Mouse (Mus musculus) thymus, adult 2 months (tissue): ENCODE data around the gene Tmem102.
A peak's percentile ranks its signal among the peaks of the same experiment; 100 is the strongest.

ENCODE experiments used
- CTCF ChIP-seq: fragments of 200-500 bp; IDR thresholded peaks from 2 replicates; pipeline ENCODE4 v1.5.1; 2012; ENCODE audit warnings: mild to moderate bottlenecking, control low read depth, low read length, moderate library complexity, borderline replicate concordance; ENCODE audit not compliant: control insufficient read depth, poor library complexity, insufficient read depth; ENCODE audit errors: extremely low read depth
- POLR2A ChIP-seq: fragments of 200-500 bp; IDR thresholded peaks from 2 replicates; pipeline ENCODE4 v1.6.1; 2012; ENCODE audit warnings: mild to moderate bottlenecking, low read length, control low read depth, moderate library complexity; ENCODE audit not compliant: control insufficient read depth, poor library complexity, insufficient read depth; ENCODE audit errors: extremely low read depth

- peak; percentile 18; the same call in 1 of the 2 replicates for TF ChIP-seq CTCF
- peak; percentile 100 for TF ChIP-seq POLR2A
Measured at GRCm38 (mm10) chr11:69758478-69758970, 46.9 kb downstream of the Tmem102 start, which contains the start of gene Polr2a.
